Mouse (Mus musculus) gastrocnemius, postnatal 14 days (tissue): Measurements from ENCODE around the gene C5ar1. TPM values are rescaled to one million over a fixed set of nuclear protein-coding genes. Genes with fewer than 3 reads are reported as not detected.

Source experiments
- DNase-seq: peaks from one replicate; pipeline ENCODE4 v3.0.0; 2021; ENCODE audit warnings: mixed read lengths
- intact Hi-C: fragments of 180-260 bp; cut with DNase I; formaldehyde crosslinking; loops from one replicate; pipeline ENCODE4 v1.15.1; 2025; ENCODE audit warnings: low total_unique reads
- total RNA-seq, 2 experiments: library from RNA; stranded (reverse); gene quantifications; 2 replicates each; pipeline ENCODE4 v1.2.3; 2021

C5ar1 gene
- total RNA-seq, 2 experiments from 2014 or later: 2.6 to 3.1 TPM

DNA sequence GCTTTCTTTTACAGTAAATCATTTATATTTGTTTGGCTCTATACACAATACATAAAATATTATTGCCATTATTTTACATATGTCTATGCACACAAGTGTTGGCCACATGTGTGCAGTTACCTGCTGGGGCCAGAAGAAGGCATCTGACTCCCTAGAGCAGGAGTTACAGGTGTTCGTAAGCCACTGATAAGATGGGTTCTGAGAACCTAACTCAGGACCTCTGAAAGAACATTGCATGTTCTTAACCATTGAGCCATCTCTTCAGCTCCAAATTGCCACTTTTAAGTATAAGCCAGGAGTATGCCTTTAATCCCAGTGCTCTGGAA lies 18.4 kb downstream of the C5ar1 start:
- DNase-seq: no peak
- intact Hi-C loops: no loop called here

DNA sequence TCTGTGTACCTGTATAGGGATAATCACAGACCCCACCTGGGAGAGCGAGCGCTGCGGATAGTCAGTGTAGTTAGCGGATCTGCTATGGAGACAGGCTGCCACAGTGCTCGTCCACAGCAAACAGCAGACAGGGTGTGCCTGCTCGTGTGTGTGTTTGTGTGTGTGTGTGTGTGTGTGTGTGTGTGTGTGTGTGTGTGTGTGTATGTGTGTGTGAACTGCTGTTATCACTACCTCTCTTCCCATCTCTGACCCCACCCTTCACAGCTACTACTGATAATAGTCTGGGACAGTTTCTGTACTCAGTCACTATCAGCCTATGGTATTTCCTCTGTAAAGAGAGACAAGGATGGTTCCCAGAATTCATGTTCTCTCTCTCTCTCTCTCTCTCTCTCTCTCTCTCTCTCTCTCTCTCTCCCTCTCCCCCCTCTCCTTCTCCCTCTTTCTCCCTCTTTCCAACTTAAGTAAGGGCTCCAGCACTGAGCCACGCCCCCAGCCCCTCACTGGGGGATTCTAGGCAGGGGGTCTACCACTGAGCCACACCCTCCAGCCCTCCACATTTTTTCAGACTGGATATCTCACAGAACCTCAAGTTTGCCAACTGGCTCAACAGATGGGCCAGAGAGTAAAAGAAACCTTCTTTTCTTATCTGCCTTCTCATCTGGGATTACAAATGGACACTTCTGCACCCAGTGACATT lies 18.9 kb downstream of the C5ar1 start:
- intact Hi-C loops: no loop called here
- DNase-seq: no peak

DNA sequence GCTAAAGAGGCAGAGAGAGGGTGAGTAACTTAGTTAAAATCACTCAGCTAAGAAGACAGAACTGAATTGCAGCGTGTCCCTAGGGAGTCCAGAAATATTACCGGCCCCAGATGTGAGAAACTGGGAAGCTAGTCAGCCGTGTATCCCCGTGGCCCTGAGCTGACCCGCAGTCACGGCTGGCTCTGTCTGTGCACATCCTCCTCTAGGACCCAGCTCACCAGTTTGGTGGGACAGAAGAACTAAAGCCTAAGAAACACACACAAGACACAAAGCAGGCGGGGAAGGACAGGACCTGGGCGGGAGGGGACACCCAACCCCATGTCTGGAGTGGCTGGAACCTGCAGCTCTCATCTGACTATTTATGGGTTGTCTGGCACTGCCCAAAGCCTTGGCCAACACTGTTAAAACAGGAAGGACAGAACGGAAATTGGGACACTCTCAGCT lies 19.8 kb downstream of the C5ar1 start:
- intact Hi-C loops: no loop called here
- peak; percentile 49 for DNase-seq

DNA sequence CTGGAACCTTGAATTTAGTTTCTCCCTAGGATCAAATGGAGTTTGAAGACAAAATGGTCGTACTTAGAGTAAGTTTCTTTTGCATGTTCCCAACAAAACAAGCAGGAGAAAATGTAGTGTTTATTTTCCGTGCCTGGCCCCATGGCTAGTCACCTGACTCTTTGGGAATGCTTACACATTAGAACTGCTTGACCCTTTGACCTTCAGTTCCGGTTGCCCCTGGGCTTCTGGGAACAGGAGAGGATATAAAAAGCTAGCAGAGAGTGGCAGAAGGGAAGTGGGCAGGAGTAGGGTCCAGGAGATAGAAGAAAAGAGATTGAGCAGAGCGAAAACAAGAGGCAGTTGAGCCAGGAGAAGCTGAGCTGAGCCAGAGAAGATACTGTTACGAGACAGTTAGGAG lies 29.5 kb downstream of the C5ar1 start:
- intact Hi-C loops: no loop called here
- no peak for DNase-seq

DNA sequence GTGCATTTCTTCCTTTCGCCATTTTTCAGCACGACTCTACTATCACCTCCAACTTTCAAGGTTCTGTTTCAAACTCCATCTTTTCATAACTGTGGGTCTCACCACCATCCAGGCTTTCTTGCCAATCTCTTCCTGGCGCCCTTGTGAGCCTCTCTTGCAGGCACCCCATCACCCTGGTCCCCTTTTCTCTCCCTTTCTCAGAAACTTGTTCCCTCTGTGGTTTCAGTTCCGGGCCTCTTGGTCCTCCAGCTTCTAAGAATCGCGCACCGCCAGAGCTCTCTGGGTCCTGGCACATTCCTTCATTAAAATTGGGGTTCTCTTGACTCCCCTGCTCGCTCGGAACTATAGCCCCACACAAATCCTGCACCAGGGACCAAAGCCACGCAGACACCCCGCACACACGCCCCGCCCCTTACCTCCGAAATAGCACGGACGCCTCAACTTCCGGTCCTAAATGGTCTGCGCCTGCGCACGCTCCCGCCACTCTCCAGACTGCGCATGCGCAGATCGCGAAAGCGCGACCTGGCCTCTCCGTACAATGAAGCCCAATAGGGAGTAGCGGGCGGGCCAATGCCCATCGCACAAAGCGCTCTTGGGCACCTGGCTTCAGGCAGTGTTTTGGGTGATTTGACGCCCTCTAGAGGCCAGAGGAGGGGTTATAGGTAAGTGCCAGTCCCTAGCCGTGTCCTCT lies 37.6 kb downstream of the C5ar1 start, which contains the start of gene Dhx34:
Gene Dhx34, minus strand, starts transcription at position 456 of the 691 bp plus-strand sequence.
- intact Hi-C loops: no loop called here
- peak; percentile 92 for DNase-seq

DNA sequence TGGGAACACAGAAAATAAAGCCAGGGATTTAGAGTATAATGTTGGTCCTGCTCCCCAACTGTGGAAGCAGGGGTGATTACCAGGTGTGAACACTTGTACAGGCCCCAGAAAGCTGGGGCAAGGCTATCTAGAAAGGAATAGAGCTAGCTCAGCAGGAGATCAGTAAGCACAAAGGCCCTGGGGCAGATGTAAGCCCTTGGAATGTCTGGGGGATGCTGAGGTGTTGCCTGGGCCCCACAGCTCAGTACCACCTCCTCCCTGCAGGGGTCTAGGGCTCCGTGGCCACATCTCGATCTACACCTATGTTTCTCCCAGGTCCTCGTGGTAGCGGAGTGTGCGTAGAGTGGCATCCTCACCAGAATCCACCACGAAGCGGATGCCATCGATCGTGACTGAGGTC lies 45.4 kb downstream of the C5ar1 start:
- DNase-seq: no peak
- intact Hi-C loops: no loop called here

DNA sequence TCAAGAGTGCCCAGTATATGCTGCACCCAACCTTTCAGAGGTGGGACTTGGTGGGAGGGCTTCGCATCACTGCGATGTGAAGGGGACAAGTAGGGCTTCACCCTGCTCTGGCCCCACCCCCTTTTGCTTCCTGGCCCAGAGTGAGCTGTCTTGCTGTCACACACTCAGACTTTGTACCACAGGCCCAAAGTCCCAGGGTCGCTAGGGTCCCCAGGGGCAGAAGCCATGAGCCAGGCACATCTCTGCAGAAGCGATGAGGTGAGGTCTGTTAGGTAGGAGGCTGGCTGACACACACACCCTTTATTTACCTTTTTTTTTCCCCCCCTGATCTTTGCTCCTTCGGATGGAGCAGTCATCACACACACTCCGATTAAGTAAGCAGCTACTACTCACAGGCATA lies 46.1 kb downstream of the C5ar1 start:
- no peak for DNase-seq
- intact Hi-C loops: no loop called here

DNA sequence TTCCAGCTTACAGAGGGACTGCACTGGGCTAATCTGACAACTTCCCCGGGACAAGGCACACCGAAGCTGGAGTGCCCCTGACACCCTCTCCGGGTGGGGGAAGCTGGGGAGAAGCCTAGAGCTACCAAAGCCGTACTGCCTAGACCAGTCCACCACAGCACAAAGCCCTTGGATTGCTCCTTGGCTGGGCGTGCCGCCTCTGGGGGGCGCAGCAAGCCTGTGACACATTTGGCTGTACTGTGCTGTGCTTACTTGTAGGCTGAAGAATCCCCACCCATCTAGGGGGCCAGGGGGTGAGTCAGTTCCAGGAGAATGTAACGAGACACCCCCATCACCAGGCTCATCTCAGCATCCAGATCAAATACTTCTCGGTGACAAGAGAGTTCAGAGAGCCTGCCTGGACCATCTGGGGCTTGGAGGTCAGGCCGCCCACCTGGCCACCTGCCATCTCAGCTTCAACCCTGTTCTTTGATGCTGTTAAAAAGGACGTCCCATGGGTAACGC lies 48.4 kb downstream of the C5ar1 start:
- intact Hi-C loops: no loop called here
- peak; percentile 42 for DNase-seq

DNA sequence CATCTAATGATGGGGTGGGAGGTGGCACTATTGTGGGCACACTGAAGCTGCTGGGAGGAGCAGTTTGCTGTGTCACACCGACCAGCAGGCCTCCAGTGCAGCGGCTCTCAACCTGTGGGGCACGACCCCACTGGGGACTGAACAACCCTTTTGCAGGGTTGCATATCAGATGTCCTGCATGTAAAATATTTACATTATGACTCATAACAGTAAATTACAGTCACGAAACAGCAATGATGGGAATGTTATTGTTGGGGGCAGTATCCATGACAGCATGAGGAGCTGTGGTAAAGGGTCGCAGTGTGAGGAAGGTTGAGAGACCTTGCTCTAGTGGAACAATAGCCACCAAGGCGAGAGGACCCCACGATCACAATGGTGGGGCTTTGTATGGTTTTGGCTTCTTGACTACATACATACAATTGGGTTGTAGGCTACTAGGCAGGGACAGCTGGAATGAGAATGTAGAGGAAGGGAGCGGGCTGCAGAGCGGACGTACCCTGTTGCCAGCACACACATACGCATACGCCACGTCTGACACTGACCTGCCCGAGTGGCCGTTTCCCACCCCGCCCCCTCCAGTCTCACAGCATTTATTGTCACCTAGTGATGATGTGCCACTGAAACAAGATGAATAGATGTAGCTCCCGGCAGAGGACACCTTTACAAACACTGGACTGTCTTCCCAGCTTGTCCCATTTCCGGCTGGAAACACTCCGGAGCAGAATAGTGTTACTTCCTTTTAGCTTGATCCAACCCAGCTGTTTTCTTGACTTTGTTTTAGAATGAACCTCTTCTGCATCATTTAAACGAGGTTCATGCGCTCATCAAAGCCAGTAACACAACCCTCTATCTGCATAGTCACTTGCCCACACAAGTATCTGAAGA lies 50.3 kb downstream of the C5ar1 start:
- intact Hi-C loops: no loop called here
- no peak for DNase-seq

DNA sequence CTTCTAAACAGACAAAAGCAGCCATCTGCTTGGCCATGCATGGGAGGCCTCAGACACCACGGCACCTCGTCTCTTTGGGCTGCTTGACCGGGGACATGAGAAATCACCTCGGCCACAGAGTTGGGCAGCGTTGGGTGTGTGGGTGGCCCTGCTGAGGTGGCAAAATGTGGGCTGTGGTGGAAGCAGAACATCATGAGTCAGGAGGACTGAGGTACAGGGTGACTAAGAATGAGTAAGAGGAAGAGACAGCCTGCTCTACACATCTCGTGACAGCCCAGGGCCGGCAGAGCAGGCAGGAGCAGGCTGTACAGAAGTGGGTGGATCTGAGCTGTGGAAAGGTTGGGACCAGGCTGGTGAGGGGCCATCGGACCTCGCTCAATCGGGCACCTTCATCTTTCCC lies 51.8 kb downstream of the C5ar1 start:
- intact Hi-C loops: no loop called here
- DNase-seq: no peak

DNA sequence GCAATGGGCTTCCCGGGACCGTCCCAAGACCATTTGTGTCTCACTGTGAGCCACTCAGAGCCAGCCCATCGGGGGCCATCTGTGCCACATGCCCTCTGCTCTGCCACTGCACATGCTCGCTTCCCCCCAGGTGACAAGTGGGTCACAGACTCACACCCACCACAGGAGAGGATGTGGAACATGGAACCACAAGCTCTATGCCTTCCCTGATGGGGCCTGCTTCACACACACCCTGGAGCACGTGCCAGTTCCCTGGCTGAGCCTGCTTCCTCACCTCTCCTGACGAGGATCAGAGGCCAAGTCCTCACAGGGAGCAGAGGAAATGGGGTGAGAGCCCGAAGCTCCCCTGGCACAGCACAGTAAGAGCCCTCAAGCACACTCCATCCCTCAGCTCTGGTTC lies 52.3 kb downstream of the C5ar1 start:
- DNase-seq: no peak
- intact Hi-C loops: no loop called here

DNA sequence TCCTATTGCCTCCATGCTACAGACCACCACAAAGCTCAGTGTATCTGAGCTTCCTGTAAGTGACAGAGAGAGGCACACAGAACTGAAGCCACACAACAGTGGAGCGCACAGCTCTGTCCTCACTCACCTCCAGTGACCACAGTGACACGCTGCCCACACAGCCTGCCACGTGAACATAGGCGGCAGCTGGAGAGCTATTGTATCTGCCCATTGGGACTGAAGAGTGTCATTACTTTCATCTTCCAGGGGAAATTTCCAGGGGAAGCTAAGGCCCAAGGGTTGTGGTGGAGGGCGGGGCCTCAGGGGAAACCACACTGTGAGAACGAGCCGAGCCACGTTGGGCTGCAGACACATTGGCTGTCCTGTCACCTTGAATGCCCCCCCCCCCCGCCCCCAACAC lies 54.5 kb downstream of the C5ar1 start:
- intact Hi-C loops: no loop called here
- no peak for DNase-seq

DNA sequence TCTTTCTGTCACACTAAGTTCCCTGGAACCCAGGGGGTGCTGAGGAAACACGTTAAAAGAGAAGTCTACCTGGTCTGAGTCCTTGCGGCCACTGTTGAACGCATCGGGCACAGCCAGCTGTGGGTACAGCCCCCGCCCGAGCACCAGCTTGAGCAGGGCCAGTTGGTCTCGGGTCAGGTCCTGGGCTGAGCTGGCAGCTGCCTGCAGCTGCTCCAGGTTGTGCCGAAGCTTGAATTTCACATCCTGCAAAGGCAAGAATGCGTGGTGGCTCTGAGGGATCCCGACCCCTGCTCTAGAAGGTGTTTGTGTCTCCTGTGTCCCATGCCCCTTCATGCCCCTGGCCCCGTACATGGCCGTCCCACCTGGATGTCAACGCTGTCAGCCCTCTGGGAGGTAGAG lies 55.8 kb downstream of the C5ar1 start:
- no peak for DNase-seq
- intact Hi-C loops: no loop called here

DNA sequence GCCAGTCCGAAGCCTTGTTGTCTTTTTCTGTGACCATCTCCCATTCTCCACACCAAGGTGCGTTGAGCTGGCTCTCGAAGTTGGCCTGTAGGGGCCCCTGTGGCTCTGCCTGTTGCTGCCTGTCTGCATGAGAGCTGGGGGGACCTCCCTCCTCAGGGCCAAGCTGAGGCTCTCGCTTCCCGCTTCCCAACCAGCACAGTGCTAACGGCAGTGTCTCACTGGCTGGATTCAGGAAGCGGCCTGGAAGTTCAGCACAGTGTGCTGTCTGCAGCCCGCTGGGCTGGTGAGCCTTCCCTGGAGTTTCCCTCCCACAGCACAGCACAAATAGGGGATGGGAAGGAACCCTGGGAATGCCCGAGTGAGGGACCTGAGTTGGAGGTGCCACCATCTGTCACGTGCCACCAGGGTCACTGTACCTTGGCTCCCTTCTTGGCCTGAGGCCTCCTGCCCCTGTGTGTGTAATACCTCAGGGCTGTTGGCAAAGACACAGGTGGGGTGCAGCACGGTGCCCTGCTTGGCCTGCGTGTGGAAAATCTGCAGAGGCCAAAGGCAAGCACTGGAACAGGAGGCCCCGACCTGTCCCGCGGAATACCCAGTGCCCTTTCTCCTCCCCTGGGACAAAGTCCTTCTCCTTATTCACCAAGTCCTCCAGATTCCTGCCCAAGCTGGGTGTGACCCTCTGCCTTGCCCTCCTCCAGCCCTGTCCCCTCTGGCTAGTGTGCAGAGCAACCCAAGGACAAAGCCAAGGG lies 56.4 kb downstream of the C5ar1 start:
- intact Hi-C loops: no loop called here
- no peak for DNase-seq

DNA sequence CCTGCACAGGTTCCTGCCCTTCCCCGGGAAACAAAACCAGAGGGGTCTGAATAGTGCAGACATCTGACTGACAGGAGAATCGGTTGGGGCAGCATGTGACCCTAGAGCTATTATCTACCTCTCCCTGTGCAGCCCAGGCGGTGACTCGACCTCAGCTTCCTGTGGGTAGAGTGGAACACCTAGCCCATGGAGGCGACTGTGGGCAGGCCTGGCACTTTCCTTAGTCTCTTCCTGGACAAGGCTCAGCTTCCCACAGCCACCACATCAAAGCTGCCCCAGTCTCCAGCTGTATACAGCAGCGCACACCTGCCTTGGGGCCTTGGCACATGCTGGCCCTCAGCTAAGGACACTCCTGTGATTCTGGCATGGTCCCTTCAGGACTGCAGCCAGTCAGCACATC lies 58.2 kb downstream of the C5ar1 start:
- intact Hi-C loops: no loop called here

DNA sequence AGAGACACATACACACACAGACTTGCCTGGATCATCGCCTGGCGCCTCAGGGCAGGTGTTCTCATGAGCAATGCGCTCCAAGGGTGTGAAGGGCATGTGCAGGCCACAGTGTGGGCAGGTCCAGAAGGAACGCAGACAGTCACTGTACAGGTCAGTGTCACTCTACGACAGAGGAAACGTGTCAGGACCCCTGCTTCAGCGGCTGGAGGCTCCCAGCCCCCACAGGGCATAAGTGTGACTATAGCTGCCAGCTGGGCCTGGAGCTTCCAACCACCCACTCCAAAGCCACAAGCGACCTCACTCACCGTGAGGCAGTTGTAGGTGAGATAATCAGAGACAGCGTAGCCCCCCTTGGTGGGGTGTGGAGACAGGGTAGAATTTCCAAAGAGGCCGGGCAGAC lies 60.8 kb downstream of the C5ar1 start:
- intact Hi-C loops: no loop called here

More for the DNA sequence above, 58.2 kb downstream of the C5ar1 start:
- DNase-seq: no peak

DNA sequence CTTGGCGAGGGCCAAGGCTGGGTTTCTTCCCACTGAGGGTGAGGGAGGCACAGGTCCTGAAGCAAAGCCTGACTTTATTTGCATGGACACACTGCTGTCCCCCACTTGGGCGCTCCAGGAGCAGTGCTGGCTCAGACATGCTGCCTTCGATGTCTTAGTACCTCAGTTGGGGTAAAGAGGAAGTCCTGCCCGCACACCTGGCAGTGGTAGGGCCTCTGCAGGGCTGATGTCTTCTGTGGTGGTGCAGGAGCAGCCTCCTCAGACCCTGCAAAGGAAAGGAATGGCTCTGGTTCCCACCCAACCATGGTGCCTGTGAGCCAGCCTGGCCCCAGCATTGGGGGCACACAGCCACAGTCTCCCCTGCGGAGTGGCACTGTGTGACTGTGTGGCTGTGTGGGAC lies 62.2 kb downstream of the C5ar1 start:
- intact Hi-C loops: no loop called here
- DNase-seq: no peak

More for the DNA sequence above, 60.8 kb downstream of the C5ar1 start:
- no peak for DNase-seq
